Mouse (Mus musculus) urinary bladder, adult 2 months (tissue): ENCODE data around the gene Cd84. TPM values are rescaled to one million over a fixed set of nuclear protein-coding genes. Genes with fewer than 3 reads are reported as not detected.
"Not testable (repeated sequence)": the region's sequence is repeated elsewhere in the genome, so short reads cannot be mapped to it uniquely, and the experiment has no call there.

ENCODE experiments used
- DNase-seq: peaks from one replicate; pipeline ENCODE4 v3.0.0; 2022; ENCODE audit warnings: low spot score
- polyA plus RNA-seq: library from polyadenylated mRNA; depleted of rRNA; stranded (reverse); fragments of >200 nt; gene quantifications from 2 replicates; pipeline ENCODE4 v1.2.3, GENCODE M21; 2012; rRNA removed

Gene Cd84
- 5.1 and 5.6 TPM in 2 replicates for polyA plus RNA-seq

- no peak for DNase-seq
Observed at GRCm38 (mm10) chr1:171839488-171839887, at the start of gene Cd84. Cd84 (plus strand) TSS chr1:171839697.

- DNase-seq: no peak
Observed at GRCm38 (mm10) chr1:171791491-171791890, 48.0 kb upstream of the Cd84 start.

- no peak for DNase-seq
Observed at GRCm38 (mm10) chr1:171796185-171796584, 43.3 kb upstream of the Cd84 start.

GRCm38 (mm10) chr1:171797840-171798239 lies 41.7 kb upstream of the Cd84 start:
- DNase-seq: no peak

GRCm38 (mm10) chr1:171799648-171800047 lies 39.8 kb upstream of the Cd84 start:
- no peak for DNase-seq

DNA sequence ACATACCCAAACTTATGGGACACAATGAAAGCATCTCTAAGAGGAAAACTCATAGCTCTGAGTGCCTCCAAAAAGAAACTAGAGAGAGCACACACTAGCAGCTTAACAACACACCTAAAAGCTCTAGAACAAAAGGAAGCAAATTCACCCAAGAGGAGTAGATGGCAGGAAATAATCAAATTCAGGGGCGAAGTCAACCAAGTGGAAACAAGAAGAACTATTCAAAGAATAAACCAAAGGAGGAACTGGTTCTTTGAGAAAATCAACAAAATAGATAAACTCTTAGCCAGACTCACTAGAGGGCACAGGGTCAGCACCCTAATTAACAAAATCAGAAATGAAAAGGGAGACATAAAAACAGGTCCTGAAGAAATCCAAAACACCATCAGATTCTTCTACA lies 28.4 kb upstream of the Cd84 start:
- DNase-seq: not testable (repeated sequence)

DNA sequence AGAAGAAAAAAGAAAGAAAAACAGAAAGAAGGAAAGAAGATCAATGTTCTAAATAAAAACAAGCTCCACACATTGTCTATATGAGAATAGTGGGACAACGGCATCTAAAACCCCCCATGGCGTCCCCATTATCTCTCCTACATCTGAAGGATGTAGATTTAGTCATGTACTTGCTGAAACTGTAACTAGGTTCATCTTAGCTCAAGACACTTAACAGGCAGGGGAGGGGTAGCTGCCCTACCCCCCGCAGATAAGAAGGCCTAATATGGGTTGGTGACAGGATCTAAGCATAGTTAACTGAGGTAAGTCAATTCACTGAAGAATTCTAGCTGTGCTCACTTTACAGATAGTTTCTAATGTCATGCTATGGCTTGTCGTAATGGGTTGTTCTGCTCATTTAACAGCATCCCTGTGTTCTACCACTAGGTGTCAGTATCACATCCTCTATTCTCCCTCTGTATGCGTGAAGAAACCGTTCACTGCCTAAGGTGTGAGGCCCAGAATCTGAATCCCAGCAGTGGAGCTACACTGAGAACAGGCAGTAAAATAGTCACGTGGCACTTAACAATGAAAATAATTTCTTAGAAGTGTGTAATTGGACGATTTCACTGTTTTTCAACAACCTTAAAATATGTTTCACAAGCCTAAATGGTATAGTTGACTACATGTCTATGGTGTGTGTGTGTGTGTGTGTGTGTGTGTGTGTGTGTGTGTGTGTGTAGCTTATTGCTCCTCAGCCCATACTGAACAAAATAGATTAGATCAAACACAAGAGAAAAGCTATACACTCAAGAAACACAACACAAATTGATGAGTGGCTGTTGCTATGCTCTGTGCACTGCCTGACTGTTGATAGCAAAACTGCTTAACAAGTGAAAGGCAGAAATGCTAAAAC lies 23.7 kb upstream of the Cd84 start:
- DNase-seq: no peak

DNA sequence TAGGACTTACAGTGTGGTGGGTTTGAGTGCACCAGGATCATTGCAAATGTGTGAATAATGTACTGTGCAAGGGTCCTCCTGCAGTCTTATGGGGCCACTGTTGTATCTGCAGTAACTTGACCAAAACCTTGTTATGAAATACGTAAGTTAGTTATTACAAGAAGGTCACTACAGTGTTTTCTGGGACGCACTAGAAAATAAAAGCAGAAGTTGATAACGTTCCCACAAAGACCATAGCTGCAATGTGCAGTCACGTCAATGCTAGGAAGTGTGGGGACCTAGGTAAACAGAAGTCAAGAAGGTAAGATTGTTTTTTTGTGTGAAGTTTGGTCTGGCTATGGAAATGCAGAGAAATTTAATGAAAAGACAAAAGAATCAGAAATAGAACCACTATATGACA lies 22.5 kb upstream of the Cd84 start:
- no peak for DNase-seq

GRCm38 (mm10) chr1:171821331-171821730 lies 18.2 kb upstream of the Cd84 start:
- no peak for DNase-seq

DNA sequence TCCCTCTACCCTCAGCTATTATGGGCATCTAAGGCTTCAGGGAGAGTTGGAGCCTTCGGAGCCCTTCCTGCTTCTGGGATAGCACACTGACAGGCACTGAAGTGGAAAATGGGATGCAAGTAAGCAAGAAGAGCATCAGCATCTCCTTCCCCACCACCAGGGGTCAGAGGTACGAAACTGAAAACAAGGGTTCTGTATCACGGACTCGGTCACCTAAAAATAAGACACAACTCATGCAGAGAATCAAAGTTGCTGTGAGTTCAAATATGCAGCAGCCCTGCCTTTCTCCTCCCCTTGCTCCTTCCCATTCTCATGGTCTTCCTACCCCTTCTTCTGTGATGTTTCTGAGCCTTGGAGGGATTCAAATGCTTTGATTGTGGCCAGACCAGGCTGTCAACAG lies 14.0 kb upstream of the Cd84 start:
- DNase-seq: no peak

GRCm38 (mm10) chr1:171826164-171826563 lies 13.3 kb upstream of the Cd84 start:
- DNase-seq: no peak

GRCm38 (mm10) chr1:171827674-171828073 lies 11.8 kb upstream of the Cd84 start:
- no peak for DNase-seq

GRCm38 (mm10) chr1:171840450-171841023 lies 1.0 kb downstream of the Cd84 start:
- no peak for DNase-seq

DNA sequence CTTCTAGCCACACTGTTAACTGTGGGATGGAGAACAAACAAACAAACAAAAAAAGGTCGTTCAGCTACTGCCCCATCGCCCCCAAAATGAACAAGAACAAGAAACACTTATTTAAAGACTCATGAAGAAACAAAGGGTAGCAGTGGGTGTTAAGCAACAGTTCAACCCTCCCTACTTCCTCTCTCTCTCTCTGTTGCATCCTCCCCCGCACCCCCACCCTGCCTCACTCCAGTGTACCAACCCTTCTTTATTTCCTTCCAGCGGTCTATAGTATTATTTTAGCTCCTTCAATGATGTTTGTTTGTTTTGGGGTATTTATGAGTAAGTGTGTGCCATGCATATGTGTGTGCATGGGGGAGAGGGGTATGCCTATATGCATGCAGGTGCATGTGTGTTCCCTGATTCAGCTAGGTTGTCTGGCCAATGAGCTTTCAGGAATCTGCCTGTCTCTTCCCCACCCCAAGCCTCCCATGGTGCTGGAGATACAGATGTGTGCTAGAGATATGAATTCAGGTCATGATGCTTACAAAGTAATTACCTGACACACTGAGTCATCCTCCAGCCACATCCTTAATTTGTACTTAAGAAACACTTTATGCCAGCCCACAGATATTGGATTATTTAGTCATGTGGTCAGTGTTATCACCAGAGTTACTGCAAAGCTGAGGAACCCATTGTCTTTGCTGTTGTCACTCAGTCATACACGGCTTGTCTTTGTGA lies 5.7 kb downstream of the Cd84 start:
- DNase-seq: no peak

- no peak for DNase-seq
Observed at GRCm38 (mm10) chr1:171848201-171848600, 8.7 kb downstream of the Cd84 start.

- DNase-seq: no peak
Observed at GRCm38 (mm10) chr1:171848757-171849156, 9.3 kb downstream of the Cd84 start.

- DNase-seq: no peak
Observed at GRCm38 (mm10) chr1:171849454-171849853, 10.0 kb downstream of the Cd84 start.

DNA sequence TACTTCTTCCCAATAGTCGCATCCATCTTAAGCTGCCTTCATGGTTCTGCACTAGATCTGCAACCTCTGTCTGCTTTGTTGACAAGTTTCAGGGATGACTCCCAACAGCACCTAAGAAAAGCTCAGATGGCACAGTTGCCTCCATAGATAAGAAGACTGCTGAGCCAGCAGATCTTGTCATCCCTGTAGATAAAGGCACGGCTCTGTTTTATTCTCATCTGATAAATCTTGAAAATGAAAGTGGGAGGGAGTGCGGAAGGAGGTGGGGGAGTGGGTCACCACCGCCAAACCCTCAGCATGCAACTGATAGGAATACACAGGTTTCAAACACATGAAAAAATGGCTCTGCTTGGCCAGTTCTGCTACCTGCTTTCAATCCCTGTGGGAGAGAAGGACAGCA lies 26.0 kb downstream of the Cd84 start:
- no peak for DNase-seq

GRCm38 (mm10) chr1:171886989-171887388 lies 47.5 kb downstream of the Cd84 start:
- DNase-seq: no peak

DNA sequence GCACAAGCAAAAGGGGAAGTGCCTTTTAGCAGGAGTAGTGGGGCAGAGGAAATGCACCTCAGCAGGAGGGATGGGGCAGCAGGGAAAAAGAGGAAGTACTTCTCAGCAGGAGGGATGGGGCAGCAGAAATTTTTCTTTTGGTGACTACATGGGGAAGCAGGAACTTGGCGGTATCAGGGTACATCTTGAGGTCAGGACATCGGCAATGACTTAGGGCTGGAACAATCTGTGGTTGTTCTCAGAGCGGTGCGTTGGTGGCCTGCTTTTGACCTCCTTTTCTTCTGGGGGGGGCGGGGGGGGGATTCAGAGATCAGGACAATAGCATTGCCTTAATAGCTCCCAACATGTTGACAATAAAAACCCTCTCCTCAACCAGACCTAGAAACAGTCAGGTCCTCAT lies 55.9 kb downstream of the Cd84 start, which contains the start of gene Gm10521:
Gm10521 (plus strand) TSS at position 301 of the 400 bp plus-strand sequence.
- DNase-seq: not testable (repeated sequence)

DNA sequence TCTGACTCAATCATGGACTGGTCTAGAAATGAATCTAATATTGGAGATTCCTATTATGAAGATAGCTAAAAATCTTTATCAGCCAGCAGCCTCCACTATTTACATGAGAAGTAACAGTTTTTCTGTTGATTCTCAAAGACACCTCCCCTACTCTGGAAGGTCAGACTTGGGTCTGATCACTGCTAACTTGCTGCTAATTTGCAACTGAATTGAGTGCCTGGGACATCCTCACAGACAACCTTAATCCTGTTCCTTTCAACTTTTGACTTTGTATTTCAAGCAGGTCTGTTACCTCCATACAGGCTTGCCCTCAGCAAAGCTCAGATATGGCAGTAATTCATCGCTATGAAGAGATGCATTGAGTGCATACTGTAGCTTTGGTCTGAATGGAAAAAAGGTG lies 64.5 kb downstream of the Cd84 start:
- no peak for DNase-seq

DNA sequence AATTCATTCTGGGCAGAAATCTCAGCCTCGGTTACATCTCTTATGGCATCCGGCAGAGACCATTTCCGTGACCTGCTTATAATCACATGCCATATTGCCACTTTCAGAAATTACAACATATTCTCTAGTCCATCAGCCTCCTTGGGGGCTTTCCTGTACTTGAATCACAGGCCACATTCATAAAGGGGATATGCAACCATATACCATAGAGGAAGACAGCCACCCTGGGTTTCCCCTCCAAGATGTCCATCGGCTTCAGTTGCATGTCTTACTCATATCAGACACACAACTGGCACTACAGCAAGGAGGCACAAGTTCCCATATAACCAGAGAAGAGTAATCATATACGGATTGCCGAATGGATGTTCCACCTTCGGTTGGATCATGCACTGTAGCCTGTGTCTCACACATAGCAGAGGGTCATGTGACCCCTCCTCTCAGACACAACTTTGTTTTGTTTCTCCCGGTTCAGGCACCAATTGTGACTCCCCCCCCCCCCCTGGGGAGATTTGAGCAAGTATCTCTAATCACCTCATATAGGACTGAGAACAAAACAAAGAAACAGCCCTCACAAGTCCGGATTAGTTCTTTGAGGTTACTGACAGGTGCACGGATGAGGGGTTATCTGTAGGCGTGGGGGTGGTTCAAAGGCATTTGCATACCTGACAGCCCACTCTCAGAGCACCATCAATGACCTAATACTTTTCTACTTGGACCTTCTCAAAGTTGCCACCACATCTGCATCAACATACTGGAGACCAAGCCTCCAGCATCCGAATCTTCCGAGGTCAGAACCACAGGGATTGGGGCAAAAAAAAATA lies 76.4 kb downstream of the Cd84 start:
- no peak for DNase-seq
